Comparison of ENCODE assay signal across 20 mouse cellular contexts in the genomic region with DNA sequence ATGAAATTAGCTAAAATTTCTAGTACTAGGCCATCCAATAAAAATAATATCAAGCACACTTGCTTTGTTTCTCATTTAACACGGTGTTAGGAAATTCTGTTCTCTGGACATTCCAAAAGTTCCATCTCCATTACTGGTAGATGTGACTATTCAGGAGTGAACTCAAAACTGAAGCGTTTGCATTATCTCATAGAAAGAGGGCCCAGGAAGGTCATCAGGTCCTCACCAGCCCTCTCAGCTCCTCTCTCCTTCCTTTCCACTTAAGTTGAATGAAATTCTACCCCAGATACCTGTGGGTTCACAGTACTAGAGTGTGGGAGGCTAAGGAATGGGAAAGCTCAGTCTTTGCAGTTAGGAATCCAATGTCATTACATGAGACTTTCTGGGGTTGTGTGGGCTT.
"Had no signal": no experiment of that assay in that cellular context is flagged by ENCODE, and none has a peak within 500 bp of the region (broad histone marks: within the 10 kb centered on the region; RNA-seq: fewer than 3 reads in every experiment).

No protein-coding gene starts in this region.

- H3K36me3 ChIP-seq: lung, embryonic 15.5 days; midbrain, embryonic 13.5 days; neural tube, embryonic 13.5 days; neural tube, embryonic 15.5 days had no signal

- DNase-seq: lung, adult 18-20 months; lung, postnatal 14 days; lung, postnatal 36 days; retina, postnatal 1 day; right cerebral cortex, adult 18-20 months; right cerebral cortex, postnatal 25 days; right cerebral cortex, postnatal 4 days; spleen, adult 18-20 months; thymus, adult 18-20 months; thymus, postnatal 25 days; thymus, postnatal 4 days had no signal

- ATAC-seq: lung, postnatal 0 days; midbrain, embryonic 13.5 days; midbrain, embryonic 16.5 days had no signal

- H3K27ac ChIP-seq: lung, embryonic 15.5 days; macrophage; midbrain, embryonic 13.5 days; neural tube, embryonic 13.5 days; neural tube, embryonic 15.5 days had no signal

- H3K4me1 ChIP-seq: lung, embryonic 15.5 days; megakaryocyte, embryonic 14.5 days; midbrain, embryonic 13.5 days; neural tube, embryonic 13.5 days; neural tube, embryonic 15.5 days had no signal

- H3K9me3 ChIP-seq: lung, embryonic 15.5 days; megakaryocyte, embryonic 14.5 days; midbrain, embryonic 13.5 days; neural tube, embryonic 13.5 days; neural tube, embryonic 15.5 days had no signal

- H3K27me3 ChIP-seq: lung, embryonic 15.5 days; megakaryocyte, embryonic 14.5 days; midbrain, embryonic 13.5 days; neural tube, embryonic 13.5 days; neural tube, embryonic 15.5 days had no signal

- H3K4me3 ChIP-seq: lung, embryonic 15.5 days; megakaryocyte, embryonic 14.5 days; midbrain, embryonic 13.5 days; myocyte; neural tube, embryonic 13.5 days; neural tube, embryonic 15.5 days had no signal
